Mouse (Mus musculus) hindbrain, embryonic 15.5 days (tissue): Measurements from ENCODE around the gene Arap1. TPM values are rescaled to one million over a fixed set of nuclear protein-coding genes. Genes with fewer than 3 reads are reported as not detected.

Experiments used
- ATAC-seq: fragments of 200-750 bp; cut with Nextera tagmentation; 2 replicates; pipeline ENCODE4 v1.8.0; 2017; ENCODE audit warnings: low read depth, moderate number of reproducible peaks, moderate TSS enrichment; ENCODE audit not compliant: low FRiP score
- H3K27ac ChIP-seq: fragments of 300-500 bp; sonication (generic); replicated peaks from 2 replicates; pipeline ENCODE4 v1.5.1; 2015; ENCODE audit warnings: mild to moderate bottlenecking, inconsistent platforms
- H3K27me3 ChIP-seq: fragments of 300-500 bp; sonication (generic); 2 replicates; pipeline ENCODE4 v1.6.1; 2015; ENCODE audit warnings: control low read depth, inconsistent platforms
- H3K36me3 ChIP-seq: fragments of 300-500 bp; sonication (generic); 2 replicates; pipeline ENCODE4 v1.6.1; 2015; ENCODE audit warnings: control low read depth, inconsistent platforms
- H3K4me1 ChIP-seq: fragments of 300-500 bp; sonication (generic); replicated peaks from 2 replicates; pipeline ENCODE4 v1.6.1; 2015; ENCODE audit warnings: control low read depth, inconsistent platforms
- H3K4me2 ChIP-seq: fragments of 300-500 bp; sonication (generic); 2 replicates; pipeline ENCODE4 v1.6.1; 2015; ENCODE audit warnings: moderate library complexity, mild to moderate bottlenecking, inconsistent platforms
- H3K4me3 ChIP-seq: fragments of 300-500 bp; sonication (generic); 2 replicates; pipeline ENCODE4 v1.5.1; 2015; ENCODE audit warnings: mild to moderate bottlenecking, inconsistent platforms
- H3K9ac ChIP-seq: fragments of 300-500 bp; sonication (generic); 2 replicates; pipeline ENCODE4 v1.6.1; 2015; ENCODE audit warnings: inconsistent platforms
- H3K9me3 ChIP-seq: fragments of 300-500 bp; sonication (generic); 2 replicates; pipeline ENCODE4 v1.6.1; 2016; ENCODE audit warnings: control low read depth, inconsistent platforms
- WGBS: fragments of 180-500 bp; shearing (Covaris S2); methylation state at CpG from one replicate; pipeline ENCODE4 v1.1.7; 2015; 5-methylcytosine and 5-hydroxymethylcytosine counted together
- polyA plus RNA-seq: library from polyadenylated mRNA; unstranded; fragments of >200 nt; fragmentation: Nextera tagmentation; extraction: Ambion mirVana; gene quantifications from 2 replicates; pipeline ENCODE4 v1.2.1, GENCODE M21; 2015

The Arap1 gene
- polyA plus RNA-seq, 1 experiment from 2014 or later, result 10.6 TPM

GRCm38 (mm10) chr7:101348312-101348711 is 445 bp downstream of the Arap1 start:
- 0 out of 2 replicates have a peak, but pooled peaks have one; percentile 31 for ATAC-seq
- Histone ChIP-seq H3K4me1 (peaks cover 21% of the 10 kb centered on the region), H3K27ac (no peak overlapping the region), H3K9ac (peak overlapping the region; percentile 49), H3K4me3 (peak overlapping the region; percentile 57), H3K4me2 (peak overlapping the region; percentile 98), H3K9me3 (no peaks in the 10 kb centered on the region), H3K27me3 (peaks cover 11% of the 10 kb centered on the region; the same call in 1 of the 2 replicates), H3K36me3 (no peaks in the 10 kb centered on the region)
- 6% methylated on average over 13 of the region's 13 CpGs for WGBS

- ATAC-seq, result peak; percentile 67
- Histone ChIP-seq H3K4me3 (no peak overlapping the region), H3K9ac (no peak overlapping the region), H3K27me3 (peaks cover 11% of the 10 kb centered on the region; the same call in 1 of the 2 replicates), H3K4me1 (peaks cover 21% of the 10 kb centered on the region), H3K4me2 (0 out of 2 replicates have a peak overlapping the region, but pooled peaks have one; percentile 98), H3K36me3 (no peaks in the 10 kb centered on the region), H3K27ac (no peak overlapping the region; the same call in 1 of the 2 replicates), H3K9me3 (no peaks in the 10 kb centered on the region)
- WGBS, result 54% methylated on average over 2 of the region's 2 CpGs
These were observed 2.0 kb downstream of the Arap1 start for GRCm38 (mm10) chr7:101349861-101350260.

GRCm38 (mm10) chr7:101352404-101352803 is 4.5 kb downstream of the Arap1 start:
- WGBS, result 83% methylated on average over 4 of the region's 4 CpGs
- peaks cover 22% of the 10 kb centered on the region for H3K4me1 ChIP-seq
- no peak overlapping the region for H3K4me2 ChIP-seq
- H3K27ac ChIP-seq, result no peak overlapping the region
- H3K9ac ChIP-seq, result no peak overlapping the region
- H3K9me3 ChIP-seq, result no peaks in the 10 kb centered on the region
- peaks cover 11% of the 10 kb centered on the region; the same call in 1 of the 2 replicates for H3K27me3 ChIP-seq
- ATAC-seq, result no peak
- no peaks in the 10 kb centered on the region for H3K36me3 ChIP-seq
- H3K4me3 ChIP-seq, result no peak overlapping the region

GRCm38 (mm10) chr7:101354423-101354822 is 6.6 kb downstream of the Arap1 start:
- no peak overlapping the region for H3K4me2 ChIP-seq
- no peak overlapping the region for H3K27ac ChIP-seq
- 81% methylated on average over 5 of the region's 5 CpGs for WGBS
- no peak overlapping the region for H3K4me3 ChIP-seq
- H3K36me3 ChIP-seq, result no peaks in the 10 kb centered on the region
- H3K27me3 ChIP-seq, result peaks cover 5% of the 10 kb centered on the region; the same call in 1 of the 2 replicates
- no peak overlapping the region for H3K9ac ChIP-seq
- ATAC-seq, result no peak
- no peaks in the 10 kb centered on the region for H3K9me3 ChIP-seq
- H3K4me1 ChIP-seq, result 0 out of 2 replicates have a peak, but pooled peaks cover 3% of the 10 kb centered on the region

- WGBS, result 90% methylated on average over 6 of the region's 6 CpGs
- Histone ChIP-seq H3K27ac (no peak overlapping the region), H3K4me1 (0 out of 2 replicates have a peak, but pooled peaks cover 3% of the 10 kb centered on the region), H3K9me3 (no peaks in the 10 kb centered on the region), H3K36me3 (no peaks in the 10 kb centered on the region), H3K4me2 (no peak overlapping the region), H3K4me3 (no peak overlapping the region), H3K27me3 (no peaks in the 10 kb centered on the region), H3K9ac (no peak overlapping the region)
- no peak for ATAC-seq
These were observed 7.8 kb downstream of the Arap1 start for GRCm38 (mm10) chr7:101355551-101356100.

- 79% methylated on average over 3 of the region's 3 CpGs for WGBS
- Histone ChIP-seq H3K27ac (no peak overlapping the region), H3K4me1 (0 out of 2 replicates have a peak, but pooled peaks cover 3% of the 10 kb centered on the region), H3K4me2 (no peak overlapping the region), H3K9ac (no peak overlapping the region), H3K27me3 (no peaks in the 10 kb centered on the region), H3K36me3 (no peaks in the 10 kb centered on the region), H3K9me3 (no peaks in the 10 kb centered on the region), H3K4me3 (no peak overlapping the region)
- no peak for ATAC-seq
These were observed 9.0 kb downstream of the Arap1 start for GRCm38 (mm10) chr7:101356868-101357267.

GRCm38 (mm10) chr7:101360406-101360805 is 12.5 kb downstream of the Arap1 start:
- H3K27ac ChIP-seq, result no peak overlapping the region
- no peaks in the 10 kb centered on the region for H3K9me3 ChIP-seq
- no peak for ATAC-seq
- H3K27me3 ChIP-seq, result no peaks in the 10 kb centered on the region
- H3K4me3 ChIP-seq, result no peak overlapping the region
- 0 out of 2 replicates have a peak, but pooled peaks cover 3% of the 10 kb centered on the region for H3K4me1 ChIP-seq
- no peaks in the 10 kb centered on the region for H3K36me3 ChIP-seq
- WGBS, result 87% methylated on average over 3 of the region's 3 CpGs
- no peak overlapping the region for H3K9ac ChIP-seq
- no peak overlapping the region for H3K4me2 ChIP-seq

GRCm38 (mm10) chr7:101361021-101361420 is 13.2 kb downstream of the Arap1 start:
- no peak overlapping the region for H3K4me3 ChIP-seq
- no peaks in the 10 kb centered on the region for H3K27me3 ChIP-seq
- ATAC-seq, result no peak
- H3K4me2 ChIP-seq, result no peak overlapping the region
- H3K9me3 ChIP-seq, result no peaks in the 10 kb centered on the region
- no peak overlapping the region for H3K27ac ChIP-seq
- H3K9ac ChIP-seq, result no peak overlapping the region
- 0 out of 2 replicates have a peak, but pooled peaks cover 3% of the 10 kb centered on the region for H3K4me1 ChIP-seq
- no peaks in the 10 kb centered on the region for H3K36me3 ChIP-seq
- WGBS, result 87% methylated on average over 4 of the region's 4 CpGs

GRCm38 (mm10) chr7:101361767-101362166 is 13.9 kb downstream of the Arap1 start:
- Histone ChIP-seq H3K4me3 (no peak overlapping the region), H3K9me3 (no peaks in the 10 kb centered on the region), H3K9ac (no peak overlapping the region), H3K27ac (no peak overlapping the region), H3K4me2 (no peak overlapping the region), H3K4me1 (0 out of 2 replicates have a peak, but pooled peaks cover 3% of the 10 kb centered on the region), H3K27me3 (no peaks in the 10 kb centered on the region), H3K36me3 (no peaks in the 10 kb centered on the region)
- WGBS, result 69% methylated on average over 4 of the region's 4 CpGs
- no peak for ATAC-seq

- no peak for ATAC-seq
- no peak overlapping the region for H3K4me2 ChIP-seq
- 69% methylated on average over 5 of the region's 5 CpGs for WGBS
- H3K9me3 ChIP-seq, result no peaks in the 10 kb centered on the region
- H3K27me3 ChIP-seq, result no peaks in the 10 kb centered on the region
- no peaks in the 10 kb centered on the region for H3K36me3 ChIP-seq
- no peak overlapping the region for H3K4me3 ChIP-seq
- no peaks in the 10 kb centered on the region for H3K4me1 ChIP-seq
- no peak overlapping the region for H3K9ac ChIP-seq
- no peak overlapping the region for H3K27ac ChIP-seq
These were observed 14.9 kb downstream of the Arap1 start for GRCm38 (mm10) chr7:101362791-101363191.

- ATAC-seq, result no peak
- H3K4me3 ChIP-seq, result no peak overlapping the region
- no peaks in the 10 kb centered on the region for H3K36me3 ChIP-seq
- H3K9ac ChIP-seq, result no peak overlapping the region
- H3K27ac ChIP-seq, result no peak overlapping the region
- H3K9me3 ChIP-seq, result no peaks in the 10 kb centered on the region
- WGBS, result 86% methylated on average over 5 of the region's 5 CpGs
- no peaks in the 10 kb centered on the region for H3K27me3 ChIP-seq
- H3K4me2 ChIP-seq, result no peak overlapping the region
- H3K4me1 ChIP-seq, result no peaks in the 10 kb centered on the region
These were observed 16.0 kb downstream of the Arap1 start for GRCm38 (mm10) chr7:101363914-101364313.

GRCm38 (mm10) chr7:101367901-101368852 is 20.3 kb downstream of the Arap1 start:
- Histone ChIP-seq H3K36me3 (no peaks in the 10 kb centered on the region), H3K27ac (no peak overlapping the region), H3K4me2 (no peak overlapping the region), H3K4me3 (no peak overlapping the region), H3K27me3 (no peaks in the 10 kb centered on the region), H3K9ac (no peak overlapping the region), H3K9me3 (no peaks in the 10 kb centered on the region), H3K4me1 (no peaks in the 10 kb centered on the region)
- 62% methylated on average over 11 of the region's 11 CpGs for WGBS
- ATAC-seq, result no peak
